Mouse (Mus musculus) hindbrain, embryonic 14.5 days (tissue): ENCODE data around the gene Dnajc7. TPM values are rescaled to one million over a fixed set of nuclear protein-coding genes. Genes with fewer than 3 reads are reported as not detected.
"Not testable (repeated sequence)": the region's sequence is repeated elsewhere in the genome, so short reads cannot be mapped to it uniquely, and the experiment has no call there.

Source experiments
- ATAC-seq: fragments of 200-750 bp; cut with Nextera tagmentation; 2 replicates; pipeline ENCODE4 v1.8.0; 2017; ENCODE audit warnings: moderate number of reproducible peaks, mild to moderate bottlenecking, moderate TSS enrichment, moderate library complexity; ENCODE audit not compliant: low FRiP score
- DNase-seq: peaks from one replicate; pipeline ENCODE4 v3.0.0-alpha.2; 2015; ENCODE audit warnings: low spot score
- H3K27ac ChIP-seq: fragments of 300-500 bp; sonication (generic); 2 replicates; pipeline ENCODE4 v1.5.1; 2014; ENCODE audit warnings: mild to moderate bottlenecking, moderate library complexity
- H3K27me3 ChIP-seq: fragments of 300-500 bp; sonication (generic); 2 replicates; pipeline ENCODE4 v1.6.1; 2014; ENCODE audit warnings: mild to moderate bottlenecking, low read length, mixed read lengths; ENCODE audit not compliant: control insufficient read depth, insufficient read depth
- H3K36me3 ChIP-seq: fragments of 300-500 bp; sonication (generic); replicated peaks from 2 replicates; pipeline ENCODE4 v1.6.1; 2014; ENCODE audit not compliant: control insufficient read depth, insufficient read depth
- H3K4me1 ChIP-seq: fragments of 300-500 bp; sonication (generic); replicated peaks from 2 replicates; pipeline ENCODE4 v1.6.1; 2014; ENCODE audit warnings: antibody characterized with exemption, low read length, mixed read lengths; ENCODE audit not compliant: control insufficient read depth, insufficient read depth
- H3K4me2 ChIP-seq: fragments of 300-500 bp; sonication (generic); replicated peaks from 2 replicates; pipeline ENCODE4 v1.6.1; 2014; ENCODE audit warnings: mild to moderate bottlenecking, moderate library complexity
- H3K4me3 ChIP-seq: fragments of 300-500 bp; sonication (generic); replicated peaks from 2 replicates; pipeline ENCODE4 v1.5.1; 2014; ENCODE audit warnings: mild to moderate bottlenecking, low read length
- H3K9ac ChIP-seq: fragments of 300-500 bp; sonication (generic); 2 replicates; pipeline ENCODE4 v1.6.1; 2014
- H3K9me3 ChIP-seq: fragments of 300-500 bp; sonication (generic); 2 replicates; pipeline ENCODE4 v1.6.1; 2016; ENCODE audit warnings: low read length; ENCODE audit not compliant: control insufficient read depth
- WGBS: fragments of 180-500 bp; shearing (Covaris S2); extraction: QIAGEN DNeasy Blood & Tissue Kit; methylation state at CpG from one replicate; pipeline ENCODE4 v1.1.7; 2014; 5-methylcytosine and 5-hydroxymethylcytosine counted together
- polyA plus RNA-seq: library from polyadenylated mRNA; unstranded; fragments of >200 nt; fragmentation: Nextera tagmentation; extraction: Ambion mirVana; gene quantifications from 2 replicates; pipeline ENCODE4 v1.2.1, GENCODE M21; 2014

Gene Dnajc7
- polyA plus RNA-seq, 1 experiment from 2014 or later = 91.6 TPM

DNA sequence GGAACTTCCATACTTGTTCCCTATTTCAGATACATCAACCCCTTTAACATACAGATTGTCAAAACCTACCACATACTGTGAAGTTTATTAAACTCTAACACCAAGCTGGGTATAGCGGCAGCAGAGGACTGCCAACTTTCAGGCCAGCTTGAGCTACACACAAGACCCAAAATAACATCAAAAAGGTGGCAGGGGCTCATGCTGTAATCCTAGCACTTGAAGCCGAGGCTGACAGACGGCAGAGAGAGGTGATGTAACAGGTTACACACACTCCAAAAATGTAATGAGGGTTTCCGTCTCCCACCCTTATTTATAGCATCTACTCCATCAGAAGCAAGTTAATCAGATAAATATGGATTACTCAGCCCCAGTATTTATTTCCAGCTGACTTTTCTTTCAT is 24.4 kb downstream of the Dnajc7 start:
- Histone ChIP-seq H3K4me3 (no peak overlapping the region), H3K27me3 (no peaks in the 10 kb centered on the region), H3K27ac (no peak overlapping the region), H3K9ac (no peak overlapping the region), H3K4me2 (no peak overlapping the region), H3K9me3 (no peaks in the 10 kb centered on the region), H3K36me3 (peaks cover 99% of the 10 kb centered on the region), H3K4me1 (no peaks in the 10 kb centered on the region)
- ATAC-seq (no peak), DNase-seq (no peak)
- WGBS = 85% methylated on average over 4 of the region's 4 CpGs

DNA sequence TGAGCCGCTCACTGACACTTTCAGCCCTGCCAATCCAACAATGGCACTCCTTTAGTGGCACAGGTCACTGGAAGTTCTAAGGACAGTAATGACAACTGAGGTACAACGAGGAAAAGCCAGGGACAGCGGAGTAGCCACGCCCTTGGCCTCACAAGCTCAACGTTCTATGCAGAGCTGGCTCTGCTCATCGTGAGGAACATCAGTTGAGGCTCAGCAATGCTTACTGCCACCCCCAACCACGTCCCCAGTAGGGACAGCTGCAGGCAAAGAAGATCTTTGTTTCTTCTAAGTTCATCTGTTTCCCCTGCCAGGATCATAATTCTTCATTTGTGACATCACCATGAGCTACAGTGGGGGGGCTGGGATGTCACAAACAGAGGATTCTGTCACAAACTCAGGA is 25.4 kb downstream of the Dnajc7 start:
- Histone ChIP-seq H3K4me3 (no peak overlapping the region), H3K9me3 (no peaks in the 10 kb centered on the region), H3K9ac (no peak overlapping the region), H3K27ac (no peak overlapping the region), H3K4me1 (no peaks in the 10 kb centered on the region), H3K27me3 (no peaks in the 10 kb centered on the region), H3K36me3 (peaks cover 98% of the 10 kb centered on the region), H3K4me2 (no peak overlapping the region)
- WGBS = 88% methylated on average over 7 of the region's 7 CpGs
- no peak for DNase-seq
- no peak for ATAC-seq

DNA sequence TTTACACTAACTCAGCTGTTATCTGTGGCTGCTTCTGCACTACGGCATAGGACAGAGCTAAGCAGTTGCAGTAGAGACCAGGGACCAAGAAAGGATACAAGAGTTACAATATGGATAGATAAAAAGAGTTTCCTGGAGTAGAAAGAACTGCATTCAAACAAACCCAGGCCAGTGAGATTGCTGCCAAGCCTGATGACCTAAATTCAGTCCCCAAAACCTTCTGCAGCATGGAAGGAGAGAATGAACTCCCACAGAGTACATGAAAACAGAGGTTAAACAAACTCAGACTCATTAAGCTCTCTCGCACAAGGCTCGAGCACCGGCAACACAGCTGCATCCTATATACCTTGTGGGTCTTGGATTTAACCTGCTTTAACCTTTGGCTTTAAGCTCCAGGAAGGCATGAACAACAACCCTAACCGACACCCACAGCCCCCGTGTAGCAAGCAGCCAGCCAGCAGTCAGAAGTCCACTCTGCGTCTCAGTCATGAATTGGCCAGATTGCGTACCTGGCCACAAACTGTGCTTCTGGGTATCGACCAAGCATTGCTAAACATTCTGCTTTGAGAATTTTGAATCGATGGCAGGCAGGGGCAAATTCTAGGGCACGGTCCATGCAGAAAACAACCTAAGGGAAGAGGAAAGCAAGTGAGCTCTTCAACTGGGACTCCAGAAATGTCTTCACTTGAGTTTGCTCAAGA is 27.5 kb downstream of the Dnajc7 start:
- Histone ChIP-seq H3K9ac (no peak overlapping the region), H3K27me3 (no peaks in the 10 kb centered on the region), H3K27ac (no peak overlapping the region), H3K36me3 (peaks cover 98% of the 10 kb centered on the region), H3K4me3 (no peak overlapping the region), H3K4me2 (no peak overlapping the region), H3K9me3 (no peaks in the 10 kb centered on the region), H3K4me1 (no peaks in the 10 kb centered on the region)
- ATAC-seq = no peak
- no peak for DNase-seq
- WGBS = 90% methylated on average over 11 of the region's 11 CpGs

DNA sequence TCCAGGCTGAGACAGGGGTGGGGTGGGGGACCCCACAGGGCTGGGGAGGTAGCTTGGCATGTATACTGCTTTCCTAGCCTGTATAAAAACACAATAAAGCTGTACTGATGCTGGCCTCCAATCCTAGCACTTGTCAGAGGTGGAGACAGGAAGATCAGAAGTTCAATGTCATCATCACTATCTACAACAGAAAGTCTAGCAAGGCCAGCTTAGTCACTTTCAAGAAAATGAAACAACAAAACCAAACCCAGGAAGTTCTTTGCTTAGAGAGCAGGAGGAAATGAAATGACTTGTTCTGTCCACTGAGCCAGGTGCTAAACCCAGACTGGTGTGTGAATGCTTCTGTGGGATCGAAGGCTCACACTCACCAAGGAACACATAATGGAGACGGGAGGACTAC is 31.5 kb downstream of the Dnajc7 start:
- WGBS = 97% methylated on average over 2 of the region's 2 CpGs
- no peaks in the 10 kb centered on the region for H3K9me3 ChIP-seq
- DNase-seq (no peak), ATAC-seq (no peak)
- no peak overlapping the region for H3K4me3 ChIP-seq
- no peak overlapping the region for H3K27ac ChIP-seq
- peaks cover 99% of the 10 kb centered on the region for H3K36me3 ChIP-seq
- no peaks in the 10 kb centered on the region for H3K27me3 ChIP-seq
- H3K4me2 ChIP-seq = no peak overlapping the region
- no peaks in the 10 kb centered on the region for H3K4me1 ChIP-seq
- no peak overlapping the region for H3K9ac ChIP-seq

DNA sequence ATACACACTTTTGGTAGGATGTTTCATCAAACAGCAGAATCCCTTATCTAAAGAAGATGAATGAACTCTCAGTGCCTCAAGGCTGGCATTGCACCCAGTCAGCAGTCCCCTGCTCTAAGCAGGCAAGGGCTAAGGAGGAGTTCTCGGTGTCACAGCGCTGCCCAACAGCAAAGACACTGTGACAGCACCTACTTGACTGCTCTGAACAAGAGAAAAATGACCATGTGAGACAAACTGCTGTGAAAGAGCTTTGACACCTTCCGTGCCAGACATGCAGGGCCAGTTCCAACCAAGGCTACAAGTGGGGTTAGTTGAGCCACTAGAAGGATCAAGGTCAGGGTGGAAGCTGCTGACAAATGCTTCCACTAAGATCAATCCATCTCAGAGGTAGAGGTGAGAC is 34.8 kb downstream of the Dnajc7 start:
- Histone ChIP-seq H3K4me3 (no peak overlapping the region), H3K36me3 (peaks cover 93% of the 10 kb centered on the region), H3K4me2 (no peak overlapping the region), H3K27ac (no peak overlapping the region), H3K27me3 (no peaks in the 10 kb centered on the region), H3K9ac (no peak overlapping the region), H3K9me3 (no peaks in the 10 kb centered on the region), H3K4me1 (no peaks in the 10 kb centered on the region)
- 93% methylated on average over 3 of the region's 3 CpGs for WGBS
- no peak for ATAC-seq
- DNase-seq = no peak

DNA sequence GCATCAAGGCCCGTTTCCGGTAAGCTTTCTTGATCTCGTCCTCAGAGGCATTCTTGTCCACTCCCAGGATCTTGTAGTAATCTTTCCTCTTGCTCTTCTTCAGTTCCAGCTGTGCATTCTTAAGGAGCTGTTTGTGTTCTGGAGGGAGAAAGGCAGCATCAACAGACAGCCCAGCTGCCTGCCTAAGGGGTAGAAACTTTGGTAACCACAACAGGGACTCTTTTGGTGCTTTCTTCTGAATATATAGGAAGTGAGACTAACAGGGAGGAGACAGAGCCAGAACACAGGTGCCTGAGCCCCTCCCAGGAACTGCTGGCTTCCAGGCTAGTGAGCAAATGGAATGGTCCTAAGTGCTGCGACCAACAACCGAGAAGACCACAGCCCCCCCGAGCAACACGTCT is 35.4 kb downstream of the Dnajc7 start:
- H3K9me3 ChIP-seq = no peaks in the 10 kb centered on the region
- H3K4me2 ChIP-seq = no peak overlapping the region
- no peaks in the 10 kb centered on the region for H3K27me3 ChIP-seq
- H3K27ac ChIP-seq = no peak overlapping the region
- H3K4me3 ChIP-seq = no peak overlapping the region
- H3K36me3 ChIP-seq = peaks cover 91% of the 10 kb centered on the region
- no peak overlapping the region for H3K9ac ChIP-seq
- no peaks in the 10 kb centered on the region for H3K4me1 ChIP-seq
- ATAC-seq (no peak), DNase-seq (no peak)
- 87% methylated on average over 7 of the region's 7 CpGs for WGBS

DNA sequence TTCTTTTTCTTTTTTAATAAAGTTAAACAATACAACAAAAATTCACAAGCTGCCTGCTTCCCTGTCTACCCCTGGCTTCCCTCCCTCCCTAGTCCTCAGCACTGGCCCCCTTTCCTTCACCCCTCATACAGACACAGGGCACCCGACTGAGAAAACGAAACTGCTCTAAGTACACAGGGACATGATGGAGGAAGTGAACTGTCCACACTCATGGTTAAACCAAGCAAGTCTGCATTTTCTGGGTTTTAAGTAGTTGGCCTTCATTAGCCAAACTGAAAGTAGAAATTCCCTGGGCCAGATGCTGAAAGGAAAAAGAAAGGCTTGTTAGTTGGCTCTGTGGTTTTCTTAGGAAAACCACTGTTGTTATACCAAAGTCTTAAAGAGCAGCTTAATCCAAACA is 37.1 kb downstream of the Dnajc7 start:
- H3K4me2 ChIP-seq = no peak overlapping the region
- H3K4me1 ChIP-seq = no peaks in the 10 kb centered on the region
- H3K9ac ChIP-seq = no peak overlapping the region
- H3K9me3 ChIP-seq = no peaks in the 10 kb centered on the region
- no peaks in the 10 kb centered on the region for H3K27me3 ChIP-seq
- ATAC-seq = no peak
- no peak overlapping the region for H3K27ac ChIP-seq
- DNase-seq = no peak
- peaks cover 89% of the 10 kb centered on the region for H3K36me3 ChIP-seq
- 97% methylated on average over 2 of the region's 2 CpGs for WGBS
- H3K4me3 ChIP-seq = no peak overlapping the region

DNA sequence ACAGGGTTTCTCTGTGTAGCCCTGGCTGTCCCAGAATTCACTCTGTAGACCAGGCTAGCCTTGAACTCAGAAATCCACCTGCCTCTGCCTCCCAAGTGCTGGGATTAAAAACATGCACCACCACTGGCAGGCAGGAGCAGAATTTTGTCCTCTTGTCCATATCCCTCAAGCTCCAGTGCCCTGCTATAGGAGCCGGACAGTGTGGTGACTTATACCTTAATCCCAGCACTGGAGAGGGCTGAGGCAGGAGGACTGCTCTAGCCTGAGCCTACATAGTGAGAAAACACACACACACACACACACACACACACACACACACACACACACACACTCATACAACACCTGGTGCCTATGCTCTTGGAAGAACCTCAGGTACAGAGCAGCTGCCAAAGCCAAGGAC is 37.6 kb downstream of the Dnajc7 start:
- H3K4me1 ChIP-seq, H3K9ac ChIP-seq, ATAC-seq, H3K4me3 ChIP-seq, H3K27ac ChIP-seq, DNase-seq, H3K27me3 ChIP-seq, H3K9me3 ChIP-seq, H3K4me2 ChIP-seq: not testable (repeated sequence)
- 97% methylated on average over 1 of the region's 1 CpGs for WGBS
- peaks cover 85% of the 10 kb centered on the region for H3K36me3 ChIP-seq

DNA sequence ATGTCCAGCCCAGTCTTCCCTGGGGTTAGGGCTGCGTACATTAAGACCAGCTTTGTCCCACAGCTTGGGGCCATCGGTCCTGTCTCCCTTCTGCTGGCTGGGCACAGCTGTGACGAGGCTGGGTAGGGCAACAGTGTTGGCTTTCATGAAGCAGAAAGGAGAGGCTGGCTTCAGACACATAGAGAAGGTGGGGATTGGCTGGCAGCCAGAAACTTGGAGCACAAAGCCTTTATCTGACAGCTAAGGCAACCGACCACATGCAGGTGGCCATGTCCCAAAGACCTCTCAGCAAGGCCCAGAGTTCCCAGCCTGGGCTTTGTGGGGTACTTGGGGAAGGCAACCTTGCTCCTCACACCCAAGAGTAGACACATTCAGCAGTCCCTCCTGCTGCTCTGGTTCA is 38.2 kb downstream of the Dnajc7 start:
- no peak overlapping the region for H3K4me3 ChIP-seq
- no peaks in the 10 kb centered on the region for H3K4me1 ChIP-seq
- ATAC-seq (peak; percentile 31; the same call in 1 of the 2 replicates), DNase-seq (peak; percentile 25)
- H3K36me3 ChIP-seq = peaks cover 78% of the 10 kb centered on the region
- no peak overlapping the region for H3K9ac ChIP-seq
- WGBS = 51% methylated on average over 4 of the region's 4 CpGs
- H3K9me3 ChIP-seq = no peaks in the 10 kb centered on the region
- H3K27ac ChIP-seq = no peak overlapping the region
- no peaks in the 10 kb centered on the region for H3K27me3 ChIP-seq
- no peak overlapping the region for H3K4me2 ChIP-seq

DNA sequence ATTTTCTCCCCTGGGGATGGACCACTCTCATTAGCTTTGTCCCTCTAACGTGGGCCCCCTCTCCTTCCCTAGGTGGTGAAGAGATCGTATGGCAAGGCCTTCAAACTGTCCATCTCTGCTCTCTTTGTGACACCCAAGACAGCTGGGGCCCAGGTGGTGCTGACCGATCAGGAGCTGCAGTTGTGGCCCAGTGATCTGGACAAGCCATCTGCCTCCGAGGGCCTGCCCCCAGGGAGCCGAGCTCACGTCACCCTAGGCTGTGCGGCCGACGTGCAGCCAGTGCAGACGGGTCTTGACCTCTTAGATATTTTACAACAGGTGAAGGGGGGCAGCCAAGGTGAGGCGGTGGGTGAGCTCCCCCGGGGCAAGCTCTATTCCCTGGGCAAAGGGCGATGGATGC is 39.7 kb downstream of the Dnajc7 start:
- 89% methylated on average over 13 of the region's 13 CpGs for WGBS
- DNase-seq (no peak), ATAC-seq (no peak)
- no peaks in the 10 kb centered on the region for H3K27me3 ChIP-seq
- H3K4me1 ChIP-seq = no peaks in the 10 kb centered on the region
- H3K4me2 ChIP-seq = no peak overlapping the region
- H3K4me3 ChIP-seq = no peak overlapping the region
- H3K36me3 ChIP-seq = peaks cover 64% of the 10 kb centered on the region
- H3K9ac ChIP-seq = no peak overlapping the region
- H3K27ac ChIP-seq = no peak overlapping the region
- H3K9me3 ChIP-seq = no peaks in the 10 kb centered on the region
